Mouse (Mus musculus): ENCODE measurements around the gene Pramef20.
A peak's percentile ranks its signal among the peaks of the same experiment; 100 is the strongest.
"Not testable (repeated sequence)": the region's sequence is repeated elsewhere in the genome, so short reads cannot be mapped to it uniquely, and the experiment has no call there.

Pramef20 gene

DNA sequence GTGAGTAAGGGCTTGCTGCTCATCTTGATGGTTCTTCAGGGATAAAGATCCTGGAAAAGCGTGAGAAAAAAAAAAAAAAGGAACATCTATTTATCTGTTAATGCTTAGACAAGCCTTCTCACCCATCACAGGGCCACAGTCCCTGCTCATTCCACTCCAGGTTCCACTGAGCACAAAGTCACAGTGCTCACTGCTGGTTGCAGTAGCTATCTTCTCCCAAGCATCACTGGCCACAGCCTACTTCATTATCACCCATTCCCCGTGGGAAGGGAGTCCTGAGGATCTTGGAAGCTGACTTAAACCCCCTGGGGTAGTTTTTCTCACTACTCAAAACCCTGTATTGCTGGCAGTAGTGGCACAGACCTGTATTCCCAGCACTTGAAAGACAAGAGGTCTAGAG, at the start of gene Pramef20:
Gene Pramef20 (minus strand): TSS at position 23 of the 400 bp plus-strand sequence.
- no peak for DNase-seq (ENCODE audit: low spot score)

DNA sequence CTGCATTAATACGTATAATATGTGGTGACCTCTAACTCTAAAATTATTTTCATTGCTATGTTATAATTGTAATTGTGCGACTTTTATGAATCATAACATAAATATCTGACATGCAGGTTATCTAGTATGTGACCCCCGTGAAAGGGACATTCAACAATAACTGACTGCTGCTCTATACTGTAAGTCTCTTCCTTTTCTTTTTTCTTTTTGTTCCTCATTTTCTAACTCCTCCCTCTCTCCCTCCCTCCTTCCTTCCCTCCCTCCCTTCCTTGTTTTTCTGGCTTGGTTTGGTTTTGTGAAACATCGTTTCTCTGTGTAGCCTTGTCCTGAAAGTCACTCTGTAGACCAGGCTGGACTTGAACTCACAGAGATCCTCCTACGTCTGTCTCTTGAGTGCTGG, 46.9 kb upstream of the Pramef20 start:
- no peak for DNase-seq (ENCODE audit: low spot score)

DNA sequence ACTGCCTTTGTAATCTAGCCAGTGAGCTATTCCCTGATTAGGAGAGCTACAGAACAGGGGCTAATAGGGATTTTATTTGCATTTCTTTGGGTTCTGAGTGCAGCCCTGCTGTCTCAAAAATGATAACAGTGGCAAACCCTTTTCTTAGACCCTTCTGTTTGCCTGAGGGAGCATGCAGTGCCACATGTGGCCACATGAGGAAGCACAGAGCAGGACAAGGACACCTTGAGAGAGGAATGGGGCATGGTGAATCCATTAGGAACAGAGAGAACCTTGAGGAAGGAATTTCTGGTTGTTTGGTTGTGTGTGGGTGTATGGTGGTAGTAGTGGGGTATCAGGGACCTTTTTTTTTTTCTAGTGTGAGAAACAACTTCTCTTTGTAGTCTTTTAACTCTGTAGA, 42.9 kb upstream of the Pramef20 start:
- no peak for DNase-seq (ENCODE audit: low spot score)

DNA sequence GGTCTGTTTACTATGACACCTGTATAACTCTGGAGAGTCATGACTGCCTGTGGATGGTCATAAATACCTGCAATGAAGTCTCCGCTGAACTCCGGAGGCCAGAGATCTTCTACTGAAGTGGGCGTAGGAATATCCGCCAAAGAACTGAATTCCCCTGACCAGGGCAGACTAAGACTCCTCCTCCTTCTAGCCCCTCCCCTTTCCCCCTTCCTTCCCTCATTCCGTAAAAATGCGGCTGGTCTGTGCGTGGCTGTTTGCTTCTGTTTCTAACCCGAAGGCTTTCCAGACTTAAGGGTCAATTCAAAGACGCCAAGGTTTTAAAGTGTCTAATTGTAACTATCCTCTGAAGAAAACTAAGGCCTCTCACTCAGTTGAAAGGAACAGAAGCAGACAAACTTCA, 30.6 kb upstream of the Pramef20 start, which contains the start of gene Pramef12:
Gene Pramef12 (minus strand): TSS at position 175 of the 400 bp plus-strand sequence.
- no peak for DNase-seq (ENCODE audit: low spot score)

DNA sequence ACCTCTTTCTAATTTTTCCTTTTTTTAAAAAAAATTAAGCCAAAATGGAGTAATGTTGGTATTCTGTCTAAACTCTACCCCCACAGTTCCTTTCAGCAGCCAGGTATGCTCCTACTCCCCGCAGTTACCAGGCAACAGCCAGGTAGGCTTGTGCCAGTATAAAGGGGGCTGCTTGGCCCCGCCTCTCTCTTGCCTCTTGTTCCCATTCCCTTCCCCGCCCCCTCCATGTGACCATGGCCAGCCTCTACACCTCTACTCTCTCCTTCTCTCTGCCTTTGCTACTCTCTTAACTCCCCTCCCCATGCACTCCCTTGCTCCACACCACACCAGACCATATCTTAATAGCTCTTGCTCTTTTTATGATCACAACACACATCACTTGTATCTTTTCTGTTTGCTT, 28.5 kb upstream of the Pramef20 start:
- no peak for DNase-seq (ENCODE audit: low spot score)

DNA sequence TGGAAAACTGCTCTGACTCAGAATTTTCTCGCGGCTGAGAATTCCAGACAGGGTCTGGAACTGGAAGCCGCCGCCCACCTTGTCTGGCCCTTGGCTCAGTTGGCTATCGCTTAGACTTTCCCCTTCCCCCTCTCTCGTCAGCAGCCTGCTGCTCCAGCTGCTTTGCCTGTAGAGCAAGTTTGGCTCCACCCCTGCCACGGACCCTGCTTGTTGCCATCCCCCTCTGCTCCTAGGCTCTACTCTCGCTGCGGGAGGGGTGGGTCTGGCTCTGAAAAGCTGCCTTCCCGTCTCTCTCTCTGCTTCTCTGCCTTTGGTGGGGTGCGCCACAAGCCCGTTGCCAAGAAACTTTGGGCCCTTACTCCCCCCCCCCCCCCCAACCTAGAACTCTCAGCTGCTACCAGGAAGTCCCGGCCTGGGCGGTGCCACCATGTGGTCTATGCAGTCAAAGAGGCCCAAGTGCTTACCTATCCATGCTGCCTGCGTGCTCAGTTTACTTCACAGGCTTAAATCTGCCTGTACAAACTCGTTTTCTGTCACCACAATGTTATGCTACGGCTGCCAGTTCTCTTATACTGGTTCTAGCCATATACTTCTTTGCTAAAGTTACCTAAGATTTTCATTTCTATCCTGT, 26.8 kb upstream of the Pramef20 start:
- DNase-seq (ENCODE audit: low spot score), result peak; percentile 67

DNA sequence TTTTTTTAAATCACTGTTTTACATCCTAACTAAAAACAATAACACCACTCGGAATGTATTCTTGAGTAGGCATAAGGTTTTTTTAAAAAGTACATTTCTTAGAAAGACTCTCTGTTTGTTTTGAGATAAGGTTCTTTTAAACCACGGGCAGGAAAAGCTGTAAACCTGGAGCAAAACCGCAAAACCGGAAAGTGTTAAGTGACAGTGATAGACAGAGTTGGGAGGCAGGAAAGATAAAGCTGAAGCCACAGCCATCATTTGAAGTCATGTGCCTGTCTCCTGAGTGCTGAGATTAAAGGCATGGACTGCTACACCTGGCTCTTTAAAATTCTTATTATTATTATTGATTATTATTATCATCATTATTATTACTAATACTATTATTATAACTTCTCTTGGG, 25.0 kb upstream of the Pramef20 start:
- DNase-seq (ENCODE audit: low spot score), result no peak

DNA sequence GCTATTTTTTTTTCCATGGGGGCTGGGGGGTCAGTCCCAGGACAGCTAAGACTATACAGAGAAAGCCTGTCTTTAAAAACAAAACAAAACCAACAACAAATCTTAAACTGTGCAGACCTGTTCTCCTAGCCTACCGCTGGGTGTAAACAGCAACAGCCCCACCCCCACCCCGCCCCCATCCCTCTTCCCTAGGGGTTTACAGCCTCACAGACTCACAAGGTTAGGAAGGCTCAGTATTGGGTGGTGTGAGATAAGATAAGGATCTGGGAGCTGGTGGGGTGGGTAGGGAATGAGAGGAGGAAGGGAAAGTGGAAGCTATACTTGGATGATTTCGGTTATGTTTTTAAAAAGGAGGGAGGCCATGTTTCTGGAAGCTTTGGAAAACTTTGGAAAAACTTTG, 18.6 kb upstream of the Pramef20 start:
- DNase-seq (ENCODE audit: low spot score), result no peak

DNA sequence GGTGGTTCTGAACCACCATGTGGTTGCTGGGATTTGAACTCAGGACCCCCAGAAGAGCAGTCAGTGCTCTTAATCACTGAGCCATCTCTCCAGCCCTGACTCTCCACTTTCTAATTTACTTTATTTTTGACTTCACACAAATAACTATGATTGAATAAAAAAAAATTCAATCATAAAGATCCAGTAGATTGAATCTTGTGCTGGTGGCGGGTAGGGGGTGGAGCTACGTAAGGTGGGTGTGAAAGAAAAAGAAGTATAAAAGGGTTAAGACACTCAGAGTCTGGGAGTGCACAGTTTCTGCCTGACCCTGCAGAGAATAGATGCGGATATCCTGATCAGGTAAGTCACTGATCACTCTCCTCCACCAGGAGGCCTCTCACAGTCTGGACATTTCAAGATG, 20.1 kb downstream of the Pramef20 start, which contains the start of gene Gm13119:
Gene Gm13119 (plus strand): TSS at position 301 of the 400 bp plus-strand sequence.
- not testable (repeated sequence) for DNase-seq (ENCODE audit: low spot score)

DNA sequence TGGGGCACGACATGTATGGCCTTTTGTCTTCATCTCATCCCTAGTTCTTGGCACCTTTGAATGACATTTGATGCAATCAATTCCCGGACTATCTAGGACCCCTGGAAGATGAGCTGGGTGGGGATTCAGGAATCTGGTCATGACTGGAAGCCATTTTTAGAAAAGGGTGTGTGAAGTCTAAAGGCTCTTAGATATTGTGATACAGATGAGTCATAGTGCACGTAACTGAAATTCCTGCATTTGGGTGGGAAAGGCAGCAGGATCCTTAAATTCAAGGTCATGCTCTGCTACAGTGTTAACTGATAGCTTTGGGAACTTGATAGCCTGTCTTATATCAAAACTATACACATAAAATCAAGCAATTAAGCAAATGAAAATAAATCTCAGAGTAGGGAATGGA, 41.9 kb downstream of the Pramef20 start:
- DNase-seq (ENCODE audit: low spot score), result not testable (repeated sequence)

DNA sequence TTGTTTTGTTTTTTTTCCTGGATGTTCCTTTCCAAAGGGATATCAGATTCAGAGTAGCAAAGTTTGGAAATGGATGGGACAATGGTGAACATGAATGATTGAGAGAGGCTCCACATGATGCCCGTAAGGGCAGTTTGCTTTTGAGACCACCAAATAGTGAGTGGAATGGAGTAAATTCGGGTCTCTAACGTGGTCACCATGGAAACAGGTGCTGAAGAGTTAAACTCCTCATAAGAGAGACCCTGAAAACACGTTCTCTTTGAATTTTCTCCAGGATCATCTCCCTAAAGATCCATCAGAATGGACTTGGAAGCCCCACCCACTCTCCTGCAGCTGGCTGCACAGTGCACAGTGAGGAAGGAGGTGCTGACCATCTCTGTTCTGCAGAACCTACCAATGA, 47.8 kb downstream of the Pramef20 start, which contains the start of gene Gm13128:
Gene Gm13128 (plus strand): TSS at position 301 of the 400 bp plus-strand sequence.
- not testable (repeated sequence) for DNase-seq (ENCODE audit: low spot score)
